Mouse (Mus musculus): Measurements from ENCODE around the gene Laptm5. TPM values are rescaled to one million over a fixed set of nuclear protein-coding genes. Genes with fewer than 3 reads are reported as not detected.

The Laptm5 gene
- polyA plus RNA-seq, 1 experiment from 2014 or later, result 20.7 TPM

DNA sequence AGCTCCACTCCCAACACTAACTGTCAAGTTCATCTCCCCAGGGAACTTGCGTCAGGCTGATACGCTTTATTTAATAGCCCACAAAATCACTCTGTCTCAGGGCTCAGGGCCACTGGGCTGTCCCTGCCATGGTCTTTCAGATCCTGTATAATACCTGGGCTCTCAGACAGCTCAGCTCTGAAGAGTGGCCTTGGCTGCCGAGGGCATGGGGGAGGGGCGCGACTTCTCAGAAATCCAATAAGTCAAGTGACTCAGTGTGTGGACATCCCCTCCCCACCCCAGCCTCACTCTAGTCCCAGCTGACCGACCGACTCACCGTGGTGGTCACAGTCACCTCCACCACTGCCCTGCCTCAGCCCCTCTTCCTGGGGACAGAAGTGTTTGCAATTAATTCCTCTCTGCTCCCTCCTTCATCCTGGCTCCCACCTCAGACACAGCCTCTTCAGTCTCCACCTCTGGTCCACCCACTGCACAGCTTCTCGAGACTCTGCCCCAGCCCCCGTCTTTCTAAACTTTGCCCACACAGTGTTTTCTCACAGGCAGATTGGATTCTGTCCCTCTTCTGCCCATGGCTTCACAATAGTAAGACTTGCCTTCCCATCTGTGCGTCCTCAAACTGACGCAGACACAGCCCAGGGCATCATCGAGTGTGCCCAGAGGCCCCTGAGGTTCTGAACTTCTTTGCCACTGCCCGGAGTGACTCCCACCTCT lies 36.8 kb upstream of the Laptm5 start:
- Histone ChIP-seq H3K4me1 (replicated peaks; ENCODE audit: control insufficient read depth, insufficient read depth, low read length) (peaks cover 7% of the 10 kb centered on the region; the same call in 1 of the 2 replicates), H3K4me3 (ENCODE audit: low read depth, low read length) (no peak overlapping the region), H3K27ac (ENCODE audit: low read depth, low read length) (no peak overlapping the region), H3K36me3 (ENCODE audit: control insufficient read depth, insufficient read depth, low read length) (no peaks in the 10 kb centered on the region), H3K4me2 (ENCODE audit: low read depth, low read length, severe bottlenecking) (no peak overlapping the region), H3K9ac (ENCODE audit: low read length) (no peak overlapping the region), H3K9me3 (ENCODE audit: control insufficient read depth, low read length) (no peaks in the 10 kb centered on the region), H3K27me3 (ENCODE audit: control insufficient read depth, insufficient read depth, low read length) (peaks cover 14% of the 10 kb centered on the region)
- ATAC-seq (replicated peaks; ENCODE audit: low FRiP score), result no peak
- WGBS, result 58% methylated on average over 14 of the region's 14 CpGs
- DNase-seq (ENCODE audit: low spot score), result no peak

- ATAC-seq (replicated peaks; ENCODE audit: low FRiP score) (peak; percentile 79), DNase-seq (ENCODE audit: low spot score) (peak; percentile 95)
- Histone ChIP-seq H3K9me3 (ENCODE audit: control insufficient read depth, low read length) (no peaks in the 10 kb centered on the region), H3K4me2 (ENCODE audit: low read depth, low read length, severe bottlenecking) (peak overlapping the region; percentile 31), H3K27me3 (ENCODE audit: control insufficient read depth, insufficient read depth, low read length) (peaks cover 11% of the 10 kb centered on the region), H3K4me1 (replicated peaks; ENCODE audit: control insufficient read depth, insufficient read depth, low read length) (peaks cover 7% of the 10 kb centered on the region; the same call in 1 of the 2 replicates), H3K36me3 (ENCODE audit: control insufficient read depth, insufficient read depth, low read length) (no peaks in the 10 kb centered on the region), H3K4me3 (ENCODE audit: low read depth, low read length) (no peak overlapping the region), H3K27ac (ENCODE audit: low read depth, low read length) (no peak overlapping the region), H3K9ac (ENCODE audit: low read length) (peak overlapping the region; percentile 53)
- WGBS, result 9% methylated on average over 21 of the region's 21 CpGs
These were observed 34.5 kb upstream of the Laptm5 start for GRCm38 (mm10) chr4:130878273-130879047.

DNA sequence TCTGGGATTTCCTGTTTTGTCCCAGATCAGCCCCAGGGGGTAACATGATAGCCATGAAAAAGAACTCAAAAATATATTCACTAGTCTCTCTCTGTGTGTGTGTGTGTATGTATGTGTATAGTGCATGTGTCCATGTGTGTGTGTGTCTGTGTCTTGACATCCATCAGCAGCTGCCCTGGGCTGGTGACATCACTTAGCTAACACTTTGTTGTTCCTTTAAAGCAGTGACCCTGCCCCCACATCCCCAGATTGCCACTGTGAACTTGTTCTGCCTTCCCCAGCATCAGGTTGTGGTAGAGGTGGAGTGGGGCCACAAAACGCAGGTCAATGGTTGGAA lies 33.9 kb upstream of the Laptm5 start:
- ATAC-seq (replicated peaks; ENCODE audit: low FRiP score) (peak; percentile 16; the same call in 1 of the 2 replicates), DNase-seq (ENCODE audit: low spot score) (no peak)
- peak overlapping the region; percentile 53; the same call in 1 of the 2 replicates for H3K9ac ChIP-seq (ENCODE audit: low read length)
- no peaks in the 10 kb centered on the region for H3K9me3 ChIP-seq (ENCODE audit: control insufficient read depth, low read length)
- no peak overlapping the region for H3K27ac ChIP-seq (ENCODE audit: low read depth, low read length)
- H3K4me3 ChIP-seq (ENCODE audit: low read depth, low read length), result no peak overlapping the region
- peaks cover 7% of the 10 kb centered on the region; the same call in 1 of the 2 replicates for H3K4me1 ChIP-seq (replicated peaks; ENCODE audit: control insufficient read depth, insufficient read depth, low read length)
- H3K4me2 ChIP-seq (ENCODE audit: low read depth, low read length, severe bottlenecking), result no peak overlapping the region
- H3K27me3 ChIP-seq (ENCODE audit: control insufficient read depth, insufficient read depth, low read length), result peaks cover 8% of the 10 kb centered on the region
- H3K36me3 ChIP-seq (ENCODE audit: control insufficient read depth, insufficient read depth, low read length), result no peaks in the 10 kb centered on the region
- WGBS, result 61% methylated on average over 1 of the region's 1 CpGs

- H3K4me2 ChIP-seq (ENCODE audit: low read depth, low read length, severe bottlenecking), result no peak overlapping the region
- DNase-seq (ENCODE audit: low spot score) (no peak), ATAC-seq (replicated peaks; ENCODE audit: low FRiP score) (no peak)
- H3K27ac ChIP-seq (ENCODE audit: low read depth, low read length), result no peak overlapping the region
- peaks cover 3% of the 10 kb centered on the region for H3K27me3 ChIP-seq (ENCODE audit: control insufficient read depth, insufficient read depth, low read length)
- no peaks in the 10 kb centered on the region for H3K36me3 ChIP-seq (ENCODE audit: control insufficient read depth, insufficient read depth, low read length)
- H3K4me1 ChIP-seq (replicated peaks; ENCODE audit: control insufficient read depth, insufficient read depth, low read length), result peaks cover 2% of the 10 kb centered on the region; the same call in 1 of the 2 replicates
- no peak overlapping the region for H3K9ac ChIP-seq (ENCODE audit: low read length)
- 82% methylated on average over 5 of the region's 5 CpGs for WGBS
- H3K4me3 ChIP-seq (ENCODE audit: low read depth, low read length), result no peak overlapping the region
- H3K9me3 ChIP-seq (ENCODE audit: control insufficient read depth, low read length), result no peaks in the 10 kb centered on the region
These were observed 31.6 kb upstream of the Laptm5 start for GRCm38 (mm10) chr4:130881336-130881735.

- Histone ChIP-seq H3K27me3 (ENCODE audit: control insufficient read depth, insufficient read depth, low read length) (no peaks in the 10 kb centered on the region), H3K4me3 (ENCODE audit: low read depth, low read length) (no peak overlapping the region), H3K9me3 (ENCODE audit: control insufficient read depth, low read length) (no peaks in the 10 kb centered on the region), H3K9ac (ENCODE audit: low read length) (no peak overlapping the region), H3K36me3 (ENCODE audit: control insufficient read depth, insufficient read depth, low read length) (no peaks in the 10 kb centered on the region), H3K4me2 (ENCODE audit: low read depth, low read length, severe bottlenecking) (no peak overlapping the region), H3K27ac (ENCODE audit: low read depth, low read length) (no peak overlapping the region), H3K4me1 (replicated peaks; ENCODE audit: control insufficient read depth, insufficient read depth, low read length) (peaks cover 2% of the 10 kb centered on the region; the same call in 1 of the 2 replicates)
- WGBS, result 80% methylated on average over 15 of the region's 15 CpGs
- DNase-seq (ENCODE audit: low spot score), result no peak
- no peak for ATAC-seq (replicated peaks; ENCODE audit: low FRiP score)
These were observed 30.2 kb upstream of the Laptm5 start for GRCm38 (mm10) chr4:130882762-130883161.

GRCm38 (mm10) chr4:130883820-130884533 lies 28.9 kb upstream of the Laptm5 start:
- H3K4me3 ChIP-seq (ENCODE audit: low read depth, low read length), result no peak overlapping the region
- no peaks in the 10 kb centered on the region for H3K27me3 ChIP-seq (ENCODE audit: control insufficient read depth, insufficient read depth, low read length)
- H3K4me2 ChIP-seq (ENCODE audit: low read depth, low read length, severe bottlenecking), result no peak overlapping the region
- DNase-seq (ENCODE audit: low spot score), result peak; percentile 67
- H3K27ac ChIP-seq (ENCODE audit: low read depth, low read length), result no peak overlapping the region
- H3K36me3 ChIP-seq (ENCODE audit: control insufficient read depth, insufficient read depth, low read length), result no peaks in the 10 kb centered on the region
- no peaks in the 10 kb centered on the region for H3K4me1 ChIP-seq (replicated peaks; ENCODE audit: control insufficient read depth, insufficient read depth, low read length)
- 56% methylated on average over 13 of the region's 13 CpGs for WGBS
- ATAC-seq (replicated peaks; ENCODE audit: low FRiP score), result no peak
- H3K9ac ChIP-seq (ENCODE audit: low read length), result no peak overlapping the region
- no peaks in the 10 kb centered on the region for H3K9me3 ChIP-seq (ENCODE audit: control insufficient read depth, low read length)

DNA sequence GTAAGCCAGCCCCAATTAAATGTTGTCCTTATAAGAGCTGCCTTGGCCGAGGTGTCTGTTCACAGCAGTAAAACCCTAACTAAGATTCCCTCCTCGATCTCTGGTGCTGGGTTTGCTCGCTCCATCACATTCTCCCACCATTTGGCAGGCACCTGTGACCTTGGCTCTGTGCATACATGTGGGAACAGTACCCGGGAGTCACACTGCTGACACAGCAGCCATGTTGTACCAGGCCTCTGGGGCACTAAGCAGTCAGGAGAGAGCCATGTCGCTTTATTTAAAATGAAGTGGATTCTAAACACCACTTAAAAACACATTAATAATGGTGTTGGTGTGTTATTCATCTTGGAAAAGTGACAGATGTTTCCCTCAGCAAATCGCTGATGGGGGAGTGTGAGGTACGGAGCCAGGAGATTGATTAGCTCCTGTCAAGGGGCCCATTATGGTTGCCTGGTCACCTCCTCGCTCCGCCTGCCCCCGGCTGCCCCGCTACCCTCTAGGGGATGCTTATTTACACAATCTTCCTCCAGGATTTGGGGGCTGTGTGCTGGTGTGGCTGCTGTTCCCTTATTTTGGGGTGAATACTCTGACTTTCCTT lies 25.7 kb upstream of the Laptm5 start:
- Histone ChIP-seq H3K27me3 (ENCODE audit: control insufficient read depth, insufficient read depth, low read length) (no peaks in the 10 kb centered on the region), H3K36me3 (ENCODE audit: control insufficient read depth, insufficient read depth, low read length) (no peaks in the 10 kb centered on the region), H3K27ac (ENCODE audit: low read depth, low read length) (no peak overlapping the region), H3K4me2 (ENCODE audit: low read depth, low read length, severe bottlenecking) (no peak overlapping the region), H3K9ac (ENCODE audit: low read length) (no peak overlapping the region), H3K4me3 (ENCODE audit: low read depth, low read length) (no peak overlapping the region), H3K4me1 (replicated peaks; ENCODE audit: control insufficient read depth, insufficient read depth, low read length) (no peaks in the 10 kb centered on the region), H3K9me3 (ENCODE audit: control insufficient read depth, low read length) (no peaks in the 10 kb centered on the region)
- 71% methylated on average over 11 of the region's 11 CpGs for WGBS
- DNase-seq (ENCODE audit: low spot score) (no peak), ATAC-seq (replicated peaks; ENCODE audit: low FRiP score) (no peak)

DNA sequence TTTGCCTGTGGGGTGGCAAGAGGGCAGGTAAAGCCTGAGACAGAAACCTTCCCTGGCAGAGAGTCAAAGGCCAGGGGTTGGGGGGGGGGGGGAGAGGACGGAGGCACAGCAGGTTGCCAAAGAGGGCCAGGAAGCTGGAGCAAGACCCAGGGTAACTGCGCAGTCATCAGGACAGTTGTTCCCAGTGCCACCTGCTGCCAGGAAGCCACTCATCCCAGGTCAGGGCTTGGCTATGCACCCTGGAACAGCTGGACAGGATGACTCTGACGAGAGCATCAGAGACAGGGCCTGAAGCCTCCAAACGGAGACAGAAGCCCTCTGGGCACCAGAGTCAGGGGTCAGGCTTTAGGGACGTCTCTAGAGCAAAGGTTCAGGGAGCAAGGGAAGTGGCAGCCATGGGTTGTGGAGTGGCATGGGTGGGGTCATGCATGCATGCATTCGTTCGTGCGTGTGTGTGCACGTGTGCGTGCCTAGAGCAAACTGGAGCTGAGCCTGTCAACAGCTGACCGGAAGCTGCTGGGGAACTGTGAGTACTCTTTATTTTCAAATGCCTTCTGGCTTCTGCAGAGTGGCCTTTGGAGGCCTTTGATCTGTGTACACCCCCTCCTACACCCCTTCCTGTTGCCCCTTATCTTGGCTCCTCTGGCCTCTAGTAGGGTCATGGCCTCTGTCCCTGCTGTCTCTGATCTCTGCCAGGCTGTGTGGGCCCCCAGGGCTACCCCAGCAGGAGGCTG lies 23.0 kb upstream of the Laptm5 start:
- Histone ChIP-seq H3K9me3 (ENCODE audit: control insufficient read depth, low read length) (no peaks in the 10 kb centered on the region), H3K27ac (ENCODE audit: low read depth, low read length) (no peak overlapping the region), H3K9ac (ENCODE audit: low read length) (no peak overlapping the region), H3K4me1 (replicated peaks; ENCODE audit: control insufficient read depth, insufficient read depth, low read length) (no peaks in the 10 kb centered on the region), H3K4me3 (ENCODE audit: low read depth, low read length) (no peak overlapping the region), H3K4me2 (ENCODE audit: low read depth, low read length, severe bottlenecking) (no peak overlapping the region), H3K27me3 (ENCODE audit: control insufficient read depth, insufficient read depth, low read length) (no peaks in the 10 kb centered on the region), H3K36me3 (ENCODE audit: control insufficient read depth, insufficient read depth, low read length) (no peaks in the 10 kb centered on the region)
- ATAC-seq (replicated peaks; ENCODE audit: low FRiP score), result no peak
- DNase-seq (ENCODE audit: low spot score), result no peak
- 60% methylated on average over 10 of the region's 11 CpGs for WGBS

All from forebrain, embryonic 11.5 days (tissue).